Mouse (Mus musculus): ENCODE data around the gene Cxcl9. TPM values are rescaled to one million over a fixed set of nuclear protein-coding genes. Genes with fewer than 3 reads are reported as not detected.

Cxcl9 gene
- 9.6 and 10.4 TPM in 2 replicates for polyA plus RNA-seq (2015; fragmentation: Nextera tagmentation; extraction: Ambion mirVana)

GRCm38 (mm10) chr5:92327929-92328328 lies at the start of gene Cxcl9:
Gene Cxcl9 (minus strand): TSS chr5:92328079.

GRCm38 (mm10) chr5:92348794-92349413 lies 21.0 kb upstream of the Cxcl9 start, which contains the start of gene Cxcl10:
Gene Cxcl10 (minus strand): TSS chr5:92348889.

GRCm38 (mm10) chr5:92331635-92332338 lies 3.9 kb upstream of the Cxcl9 start, which contains the start of gene Art3:
Gene Art3 (plus strand): TSS chr5:92331827.

GRCm38 (mm10) chr5:92309681-92310511 lies 18.0 kb downstream of the Cxcl9 start, which contains the start of gene Sdad1:
Gene Sdad1 (minus strand): TSS chr5:92310479.

GRCm38 (mm10) chr5:92277437-92278394 lies 50.2 kb downstream of the Cxcl9 start, which contains the start of gene Naaa:
Gene Naaa (minus strand): TSS chr5:92278170.

Other genes with a start within 250 kb of the Cxcl9 start
- gene G3bp2, start 244.4 kb downstream of the Cxcl9 start, polyA plus RNA-seq (2015; fragmentation: Nextera tagmentation; extraction: Ambion mirVana) = 67.9 and 92.7 TPM in 2 replicates
- gene Uso1, start 190.1 kb downstream of the Cxcl9 start, polyA plus RNA-seq (2015; fragmentation: Nextera tagmentation; extraction: Ambion mirVana) = 35.9 and 40.6 TPM in 2 replicates
- gene U90926, start 112.7 kb downstream of the Cxcl9 start, polyA plus RNA-seq (2015; fragmentation: Nextera tagmentation; extraction: Ambion mirVana) = not detected in 2 replicates
- gene Ppef2, start 71.8 kb downstream of the Cxcl9 start, polyA plus RNA-seq (2015; fragmentation: Nextera tagmentation; extraction: Ambion mirVana) = not detected in 2 replicates
- 7.8 and 12.9 TPM in 2 replicates for gene Naaa, start 49.9 kb downstream of the Cxcl9 start, polyA plus RNA-seq (2015; fragmentation: Nextera tagmentation; extraction: Ambion mirVana)
- 18.8 and 19.3 TPM in 2 replicates for gene Sdad1, start 17.6 kb downstream of the Cxcl9 start, polyA plus RNA-seq (2015; fragmentation: Nextera tagmentation; extraction: Ambion mirVana)
- gene Art3, start 3.7 kb upstream of the Cxcl9 start, polyA plus RNA-seq (2015; fragmentation: Nextera tagmentation; extraction: Ambion mirVana) = 301 and 349 TPM in 2 replicates
- gene Cxcl10, start 20.8 kb upstream of the Cxcl9 start, polyA plus RNA-seq (2015; fragmentation: Nextera tagmentation; extraction: Ambion mirVana) = 1.9 TPM in 2 replicates
- 15.7 and 17.7 TPM in 2 replicates for gene Nup54, start 107.1 kb upstream of the Cxcl9 start, polyA plus RNA-seq (2015; fragmentation: Nextera tagmentation; extraction: Ambion mirVana)
- 27.0 and 28.4 TPM in 2 replicates for gene Scarb2, start 178.8 kb upstream of the Cxcl9 start, polyA plus RNA-seq (2015; fragmentation: Nextera tagmentation; extraction: Ambion mirVana)
- gene Fam47e, start 227.0 kb upstream of the Cxcl9 start, polyA plus RNA-seq (2015; fragmentation: Nextera tagmentation; extraction: Ambion mirVana) = not detected in 2 replicates